Mouse (Mus musculus): ENCODE results near the gene Cacna1d. TPM values are rescaled to one million over a fixed set of nuclear protein-coding genes. Genes with fewer than 3 reads are reported as not detected.

The Cacna1d gene
- polyA plus RNA-seq, 1 experiment from 2014 or later = 5.6 TPM

DNA sequence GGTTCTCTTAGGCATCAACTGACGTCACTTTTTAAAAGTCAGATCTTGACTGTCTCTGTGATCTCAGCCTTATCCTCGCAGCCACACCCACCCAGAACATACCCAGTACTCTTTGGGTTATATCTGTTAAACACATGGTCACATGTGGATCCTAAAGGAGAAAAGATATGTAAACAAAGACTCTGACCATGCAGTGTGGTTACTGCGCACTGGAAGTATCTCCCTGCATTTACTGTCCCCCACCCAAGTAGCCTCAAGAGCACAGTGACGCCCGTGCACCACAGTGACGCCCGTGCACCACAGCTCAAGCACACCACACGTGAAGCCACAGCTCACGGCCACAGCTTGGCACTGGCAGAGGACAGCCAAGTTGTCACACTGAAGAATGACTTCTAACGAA lies 173.6 kb downstream of the Cacna1d start:
- Histone ChIP-seq H3K36me3 (no peaks in the 10 kb centered on the region), H3K4me2 (replicated peaks) (no peak overlapping the region), H3K4me3 (replicated peaks) (no peak overlapping the region), H3K9ac (replicated peaks) (no peak overlapping the region), H3K27ac (no peak overlapping the region), H3K4me1 (replicated peaks) (no peaks in the 10 kb centered on the region), H3K9me3 (no peaks in the 10 kb centered on the region), H3K27me3 (no peaks in the 10 kb centered on the region)
- no peak for ATAC-seq
- 88% methylated on average over 10 of the region's 10 CpGs for WGBS

DNA sequence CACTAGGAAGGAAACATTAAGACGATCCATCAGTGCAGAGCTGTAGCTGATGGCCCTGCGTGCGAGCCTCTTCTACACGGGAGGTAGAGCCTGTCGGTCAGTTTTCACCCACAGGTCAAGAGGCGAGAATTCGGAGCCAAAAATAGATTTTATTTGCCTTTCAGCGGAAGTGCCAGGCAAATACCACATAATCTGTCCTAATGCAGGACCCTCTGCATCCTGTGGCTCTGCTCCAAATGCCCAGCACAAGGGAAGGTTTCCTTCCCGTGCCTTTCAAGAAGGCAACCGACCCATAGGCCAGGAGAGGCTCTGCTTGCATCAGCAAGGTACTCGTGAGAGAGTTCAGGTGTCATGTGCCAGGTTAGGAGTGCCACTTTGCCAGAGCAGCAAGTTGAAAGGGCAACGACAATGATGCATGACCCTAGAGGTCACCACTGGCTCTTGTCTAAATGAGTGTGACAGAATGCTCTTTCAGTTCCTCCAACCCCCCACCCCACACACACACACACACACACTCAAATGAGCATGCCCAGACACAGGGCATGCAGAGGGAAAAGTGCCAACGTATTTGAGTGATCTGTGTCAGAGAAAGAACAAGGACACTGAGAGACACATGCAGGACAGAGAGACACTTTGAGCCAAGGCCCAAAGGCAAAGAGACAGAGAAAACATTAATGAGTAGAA lies 179.9 kb downstream of the Cacna1d start:
- no peak overlapping the region for H3K9ac ChIP-seq (replicated peaks)
- peaks cover 2% of the 10 kb centered on the region; the same call in 1 of the 2 replicates for H3K4me1 ChIP-seq (replicated peaks)
- H3K4me3 ChIP-seq (replicated peaks) = no peak overlapping the region
- no peaks in the 10 kb centered on the region for H3K9me3 ChIP-seq
- 83% methylated on average over 13 of the region's 13 CpGs for WGBS
- H3K27me3 ChIP-seq = no peaks in the 10 kb centered on the region
- no peak overlapping the region for H3K4me2 ChIP-seq (replicated peaks)
- no peak overlapping the region for H3K27ac ChIP-seq
- H3K36me3 ChIP-seq = no peaks in the 10 kb centered on the region
- ATAC-seq = no peak

DNA sequence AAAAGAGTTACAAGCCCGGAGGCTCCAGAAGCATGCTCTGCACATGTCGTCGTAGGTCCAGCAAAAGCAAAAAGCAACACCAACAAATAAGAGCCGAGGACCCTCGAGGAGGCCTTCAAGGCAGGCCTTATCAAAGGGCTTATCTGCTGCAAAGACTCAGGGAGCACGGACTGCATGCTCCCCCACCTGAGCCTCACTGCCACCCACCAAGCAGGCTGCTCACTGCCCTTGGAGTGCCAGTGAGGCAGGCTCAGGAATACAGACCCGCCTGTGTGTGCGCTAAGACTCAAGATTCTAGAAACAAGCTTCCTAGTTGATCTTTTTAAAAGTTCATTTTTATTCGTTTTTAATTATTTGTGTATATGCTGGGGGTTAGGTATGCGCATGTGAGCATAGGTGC lies 181.0 kb downstream of the Cacna1d start:
- 94% methylated on average over 10 of the region's 10 CpGs for WGBS
- ATAC-seq = no peak
- H3K9ac ChIP-seq (replicated peaks) = no peak overlapping the region
- no peak overlapping the region for H3K4me3 ChIP-seq (replicated peaks)
- no peaks in the 10 kb centered on the region for H3K9me3 ChIP-seq
- no peak overlapping the region for H3K4me2 ChIP-seq (replicated peaks)
- no peaks in the 10 kb centered on the region for H3K36me3 ChIP-seq
- H3K27ac ChIP-seq = no peak overlapping the region
- H3K27me3 ChIP-seq = no peaks in the 10 kb centered on the region
- H3K4me1 ChIP-seq (replicated peaks) = peaks cover 4% of the 10 kb centered on the region; the same call in 1 of the 2 replicates

DNA sequence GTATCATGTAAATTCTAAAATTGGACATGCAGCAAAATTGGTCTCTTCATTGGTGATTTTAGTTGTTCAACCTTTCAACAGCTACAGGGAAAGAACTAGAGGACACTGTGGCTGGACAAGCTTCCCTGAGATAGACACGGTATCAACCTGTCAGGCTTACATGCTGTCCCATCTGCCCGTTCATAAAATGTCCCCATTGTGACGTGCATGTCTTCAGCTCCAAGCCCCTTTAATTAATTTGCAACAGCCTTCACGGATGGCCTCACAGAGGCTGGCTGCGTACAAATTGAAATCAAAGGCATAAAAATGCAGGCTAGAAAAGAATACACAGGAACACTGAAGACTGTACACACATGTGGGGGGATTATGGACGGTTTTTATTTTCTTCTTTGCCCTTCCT lies 185.0 kb downstream of the Cacna1d start:
- H3K9ac ChIP-seq (replicated peaks) = no peak overlapping the region
- no peaks in the 10 kb centered on the region for H3K36me3 ChIP-seq
- peaks cover 4% of the 10 kb centered on the region; the same call in 1 of the 2 replicates for H3K4me1 ChIP-seq (replicated peaks)
- WGBS = 49% methylated on average over 6 of the region's 6 CpGs
- ATAC-seq = no peak
- H3K9me3 ChIP-seq = no peaks in the 10 kb centered on the region
- H3K27ac ChIP-seq = no peak overlapping the region
- no peaks in the 10 kb centered on the region for H3K27me3 ChIP-seq
- no peak overlapping the region for H3K4me2 ChIP-seq (replicated peaks)
- H3K4me3 ChIP-seq (replicated peaks) = no peak overlapping the region

DNA sequence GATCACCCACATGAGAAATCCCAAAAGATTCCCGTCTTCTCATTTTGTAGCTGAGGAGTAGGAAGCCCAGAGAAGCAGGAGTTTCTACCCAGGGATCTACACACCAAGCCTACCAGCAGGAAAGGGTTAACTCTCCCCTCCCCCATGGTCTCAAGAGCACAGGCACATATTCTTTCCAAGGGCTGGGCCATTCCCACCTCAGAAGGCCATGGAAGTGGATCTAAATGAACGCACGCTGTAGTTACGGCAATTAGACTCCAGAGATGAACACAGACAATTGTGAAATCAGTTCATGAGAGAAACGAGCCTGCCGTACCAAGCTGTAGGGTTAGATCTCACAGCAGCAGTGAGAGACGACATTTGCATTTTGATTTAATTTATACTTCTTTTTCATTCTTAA lies 191.3 kb downstream of the Cacna1d start:
- ATAC-seq = no peak
- H3K4me2 ChIP-seq (replicated peaks) = no peak overlapping the region
- 68% methylated on average over 7 of the region's 7 CpGs for WGBS

DNA sequence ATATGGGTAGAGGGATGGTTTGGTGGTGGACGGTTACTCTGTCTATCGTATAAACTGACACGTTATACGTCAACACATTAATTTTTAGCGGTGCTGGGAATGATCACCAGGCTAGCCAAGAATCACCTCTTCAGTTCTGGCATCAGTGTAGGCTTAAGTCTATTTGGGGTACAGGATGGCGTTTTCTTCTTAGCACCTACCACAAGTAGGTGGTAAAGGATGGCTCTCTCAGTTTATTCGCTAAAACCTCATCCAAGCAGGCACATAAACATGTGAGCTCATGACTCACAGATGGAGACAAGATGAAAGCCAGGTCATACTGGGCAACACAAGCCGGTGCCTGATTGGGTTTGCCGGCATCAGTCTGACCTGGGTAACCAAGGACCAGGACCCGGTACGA lies 193.8 kb downstream of the Cacna1d start:
- Histone ChIP-seq H3K9ac (replicated peaks) (no peak overlapping the region), H3K27ac (no peak overlapping the region), H3K4me3 (replicated peaks) (no peak overlapping the region), H3K4me1 (replicated peaks) (peaks cover 10% of the 10 kb centered on the region; the same call in 1 of the 2 replicates), H3K9me3 (no peaks in the 10 kb centered on the region), H3K36me3 (no peaks in the 10 kb centered on the region), H3K27me3 (no peaks in the 10 kb centered on the region), H3K4me2 (replicated peaks) (no peak overlapping the region)
- ATAC-seq = no peak
- WGBS = 93% methylated on average over 11 of the region's 11 CpGs

More for the DNA sequence above, 191.3 kb downstream of the Cacna1d start:
- Histone ChIP-seq H3K4me1 (replicated peaks) (peaks cover 5% of the 10 kb centered on the region; the same call in 1 of the 2 replicates), H3K9me3 (no peaks in the 10 kb centered on the region), H3K36me3 (no peaks in the 10 kb centered on the region), H3K27me3 (no peaks in the 10 kb centered on the region), H3K4me3 (replicated peaks) (no peak overlapping the region), H3K9ac (replicated peaks) (no peak overlapping the region), H3K27ac (no peak overlapping the region)

DNA sequence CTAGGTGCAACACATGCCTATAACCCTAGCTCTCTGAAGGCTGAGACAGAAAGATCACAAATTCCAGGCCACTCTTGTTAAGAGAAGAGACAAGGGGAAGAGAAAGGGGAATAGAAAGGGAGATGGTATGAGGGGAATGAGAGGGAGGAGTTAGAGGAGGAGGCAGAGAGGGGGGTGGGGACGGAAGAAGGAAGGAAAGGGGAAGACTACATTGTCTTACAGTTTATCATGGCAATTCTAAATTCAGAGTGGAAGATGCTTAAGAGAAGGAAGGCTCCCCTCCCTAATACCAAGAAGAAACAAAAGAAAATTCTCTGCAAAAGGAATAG lies 199.2 kb downstream of the Cacna1d start:
- Histone ChIP-seq H3K9me3 (no peaks in the 10 kb centered on the region), H3K4me2 (replicated peaks) (no peak overlapping the region), H3K27ac (no peak overlapping the region), H3K4me1 (replicated peaks) (peaks cover 12% of the 10 kb centered on the region; the same call in 1 of the 2 replicates), H3K4me3 (replicated peaks) (no peak overlapping the region), H3K9ac (replicated peaks) (no peak overlapping the region), H3K36me3 (no peaks in the 10 kb centered on the region), H3K27me3 (no peaks in the 10 kb centered on the region)
- WGBS = 26% methylated on average over 1 of the region's 1 CpGs
- no peak for ATAC-seq

DNA sequence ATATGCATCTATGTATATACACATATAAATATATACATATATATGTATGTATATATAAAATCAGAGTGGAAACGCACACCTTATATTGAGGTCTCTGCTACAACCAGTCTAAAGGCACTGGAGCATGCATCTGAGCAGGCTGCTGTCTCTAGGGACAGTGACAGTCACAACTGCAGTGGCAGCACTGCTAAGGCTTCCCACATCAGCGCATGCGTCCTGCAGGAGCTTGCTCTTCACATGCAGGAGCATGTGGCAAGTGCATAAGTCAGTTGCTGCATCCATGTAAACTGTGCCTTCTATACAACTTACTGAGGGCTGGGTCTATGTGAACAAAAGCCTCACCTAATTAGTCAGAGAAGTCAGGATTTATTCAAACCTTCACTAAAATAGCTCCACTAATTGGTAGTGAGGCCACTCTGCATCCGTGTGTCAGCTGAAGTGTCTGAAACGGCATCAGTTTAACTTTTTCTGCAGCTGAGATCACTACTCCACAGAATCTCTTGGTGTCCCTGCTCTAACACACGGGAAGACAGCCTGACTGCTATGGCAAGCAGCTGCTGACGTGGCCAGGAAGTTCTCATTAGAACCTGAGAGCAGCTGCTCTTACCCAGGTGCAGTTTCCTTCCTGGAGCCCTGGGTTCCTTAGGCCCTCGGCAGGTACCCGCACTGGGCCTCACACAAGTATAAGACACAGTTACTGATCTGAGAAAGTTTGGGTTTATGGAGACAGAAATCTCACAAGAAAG lies 199.7 kb downstream of the Cacna1d start:
- H3K27ac ChIP-seq = no peak overlapping the region

DNA sequence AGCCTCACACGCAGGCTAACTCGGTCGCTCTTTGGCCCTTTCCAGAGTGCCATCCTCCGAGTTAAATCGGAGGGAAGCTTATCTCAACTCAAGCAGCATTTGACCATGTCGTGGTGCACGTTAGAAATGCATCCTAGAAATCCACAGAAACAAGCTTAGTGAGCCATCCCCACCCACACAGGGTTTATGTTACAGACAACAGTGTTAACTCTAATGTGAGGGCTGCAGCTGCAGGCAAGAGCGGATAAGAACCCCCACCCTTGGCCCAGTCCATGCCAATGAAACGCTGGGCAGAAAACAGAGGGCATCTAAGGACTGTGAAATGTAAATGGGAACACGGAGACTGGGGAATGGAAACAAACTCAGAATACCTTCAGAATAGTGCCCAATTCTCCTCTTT lies 206.8 kb downstream of the Cacna1d start:
- Histone ChIP-seq H3K4me2 (replicated peaks) (no peak overlapping the region), H3K4me3 (replicated peaks) (no peak overlapping the region), H3K27ac (no peak overlapping the region), H3K27me3 (no peaks in the 10 kb centered on the region), H3K4me1 (replicated peaks) (no peaks in the 10 kb centered on the region), H3K36me3 (no peaks in the 10 kb centered on the region), H3K9ac (replicated peaks) (no peak overlapping the region), H3K9me3 (no peaks in the 10 kb centered on the region)
- WGBS = 75% methylated on average over 10 of the region's 10 CpGs
- ATAC-seq = no peak

More for the DNA sequence above, 199.7 kb downstream of the Cacna1d start:
- 0 out of 2 replicates have a peak, but pooled peaks have one; percentile 27 for ATAC-seq
- Histone ChIP-seq H3K27me3 (no peaks in the 10 kb centered on the region), H3K36me3 (no peaks in the 10 kb centered on the region), H3K4me3 (replicated peaks) (no peak overlapping the region), H3K9me3 (no peaks in the 10 kb centered on the region), H3K9ac (replicated peaks) (no peak overlapping the region; the same call in 1 of the 2 replicates), H3K4me2 (replicated peaks) (no peak overlapping the region), H3K4me1 (replicated peaks) (peaks cover 12% of the 10 kb centered on the region; the same call in 1 of the 2 replicates)
- WGBS = 66% methylated on average over 9 of the region's 9 CpGs

DNA sequence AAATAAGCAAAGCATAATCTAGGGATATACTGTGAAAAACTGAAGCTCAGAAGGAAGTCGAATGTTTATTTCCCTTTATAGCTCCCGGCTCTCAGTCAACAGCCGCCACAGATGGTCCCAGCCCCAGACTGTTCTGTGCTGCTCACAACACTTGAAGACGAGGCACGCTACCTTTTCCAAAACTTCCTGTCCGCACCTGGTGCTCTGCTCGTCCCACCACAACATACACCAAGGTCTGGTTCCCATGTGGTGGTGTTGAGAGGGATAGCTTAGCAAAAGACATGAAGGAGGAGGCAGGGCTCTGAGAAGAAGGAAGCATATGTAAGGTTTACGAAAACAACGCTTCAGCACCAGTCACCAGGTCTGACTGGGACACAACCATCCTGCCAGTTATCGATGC lies 207.2 kb downstream of the Cacna1d start:
- WGBS = 84% methylated on average over 10 of the region's 10 CpGs
- no peaks in the 10 kb centered on the region for H3K27me3 ChIP-seq
- H3K4me1 ChIP-seq (replicated peaks) = no peaks in the 10 kb centered on the region
- ATAC-seq = no peak
- H3K4me2 ChIP-seq (replicated peaks) = no peak overlapping the region
- no peaks in the 10 kb centered on the region for H3K36me3 ChIP-seq
- H3K27ac ChIP-seq = no peak overlapping the region
- H3K9ac ChIP-seq (replicated peaks) = no peak overlapping the region
- H3K4me3 ChIP-seq (replicated peaks) = no peak overlapping the region
- no peaks in the 10 kb centered on the region for H3K9me3 ChIP-seq

DNA sequence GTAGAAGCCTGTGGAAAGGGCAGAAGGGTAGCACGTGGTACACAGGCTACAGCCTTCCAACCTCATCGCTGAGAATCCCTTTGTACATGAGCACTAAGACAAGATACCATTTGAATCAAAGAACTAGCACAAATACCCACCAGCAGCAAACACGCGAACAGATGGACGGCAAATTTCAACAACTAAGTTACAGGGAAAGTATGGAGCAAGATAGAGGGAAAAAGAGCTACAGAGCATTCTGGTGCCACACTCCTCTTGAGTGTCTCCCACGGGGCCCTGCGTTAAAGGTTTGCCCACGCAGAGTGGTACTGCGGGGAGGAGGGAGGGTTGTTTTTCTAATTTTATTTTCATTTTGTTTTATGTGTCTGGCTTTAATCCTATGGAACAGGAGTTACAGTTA lies 215.7 kb downstream of the Cacna1d start:
- Histone ChIP-seq H3K9ac (replicated peaks) (no peak overlapping the region), H3K4me2 (replicated peaks) (no peak overlapping the region), H3K4me1 (replicated peaks) (no peaks in the 10 kb centered on the region), H3K36me3 (no peaks in the 10 kb centered on the region), H3K27me3 (no peaks in the 10 kb centered on the region), H3K4me3 (replicated peaks) (no peak overlapping the region), H3K27ac (no peak overlapping the region), H3K9me3 (no peaks in the 10 kb centered on the region)
- WGBS = 92% methylated on average over 9 of the region's 9 CpGs
- ATAC-seq = no peak

DNA sequence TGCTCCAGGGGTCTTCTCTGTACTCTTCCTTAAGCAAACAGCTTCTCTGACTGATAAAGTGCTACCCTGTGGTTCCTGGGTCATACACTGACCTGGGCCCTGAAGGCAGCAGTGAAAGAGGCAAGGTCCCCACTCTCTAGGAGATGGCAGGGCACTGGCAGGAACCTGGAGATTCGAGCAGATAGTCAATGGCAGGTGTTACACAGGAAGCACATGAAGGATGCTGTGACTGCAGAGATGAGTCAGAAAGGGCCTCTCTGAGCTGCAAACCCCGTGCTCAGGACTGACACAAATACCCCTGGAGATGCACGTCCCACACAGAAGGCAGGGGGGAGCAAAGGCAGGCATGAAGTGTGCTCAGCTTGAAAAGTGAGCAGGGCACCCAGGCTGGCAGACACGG lies 218.3 kb downstream of the Cacna1d start:
- H3K27me3 ChIP-seq = no peaks in the 10 kb centered on the region
- no peak overlapping the region for H3K9ac ChIP-seq (replicated peaks)
- H3K4me3 ChIP-seq (replicated peaks) = no peak overlapping the region
- H3K4me2 ChIP-seq (replicated peaks) = no peak overlapping the region
- 65% methylated on average over 4 of the region's 4 CpGs for WGBS
- no peak overlapping the region for H3K27ac ChIP-seq
- no peaks in the 10 kb centered on the region for H3K9me3 ChIP-seq
- no peaks in the 10 kb centered on the region for H3K4me1 ChIP-seq (replicated peaks)
- no peaks in the 10 kb centered on the region for H3K36me3 ChIP-seq
- no peak for ATAC-seq

Measured in midbrain, embryonic 13.5 days (tissue).